Mouse (Mus musculus): ENCODE data around the gene Carhsp1. TPM values are rescaled to one million over a fixed set of nuclear protein-coding genes. Genes with fewer than 3 reads are reported as not detected.

Carhsp1 gene
- total RNA-seq, 4 experiments from 2014 or later: 47.3 to 133 (median 83.9) TPM

GRCm38 (mm10) chr16:8674165-8674564 lies 2.2 kb upstream of the Carhsp1 start:
- no peak for DNase-seq

DNA sequence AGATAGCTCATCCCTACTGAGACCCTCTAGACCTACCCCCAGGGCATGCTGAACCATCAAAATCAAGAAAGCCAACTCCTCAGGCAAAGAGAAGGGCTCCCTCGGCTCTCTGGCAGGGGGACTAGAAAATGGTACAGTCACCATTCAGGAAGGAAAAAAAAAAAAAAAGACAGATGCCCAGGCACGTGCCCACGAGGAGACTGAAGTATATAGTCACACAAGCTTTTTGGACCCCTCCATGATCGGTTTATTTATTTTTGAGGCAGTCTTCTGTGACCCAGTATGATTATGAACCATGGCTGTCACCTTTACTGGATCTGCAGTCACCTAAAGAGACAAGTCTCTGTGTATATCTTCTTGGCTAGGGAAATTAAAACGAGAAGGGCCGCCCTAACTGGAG lies 1.4 kb upstream of the Carhsp1 start:
- DNase-seq: no peak

- DNase-seq: no peak
These were observed 856 bp upstream of the Carhsp1 start for GRCm38 (mm10) chr16:8672811-8673210.

GRCm38 (mm10) chr16:8672350-8672687 lies 364 bp upstream of the Carhsp1 start:
- no peak for DNase-seq

DNA sequence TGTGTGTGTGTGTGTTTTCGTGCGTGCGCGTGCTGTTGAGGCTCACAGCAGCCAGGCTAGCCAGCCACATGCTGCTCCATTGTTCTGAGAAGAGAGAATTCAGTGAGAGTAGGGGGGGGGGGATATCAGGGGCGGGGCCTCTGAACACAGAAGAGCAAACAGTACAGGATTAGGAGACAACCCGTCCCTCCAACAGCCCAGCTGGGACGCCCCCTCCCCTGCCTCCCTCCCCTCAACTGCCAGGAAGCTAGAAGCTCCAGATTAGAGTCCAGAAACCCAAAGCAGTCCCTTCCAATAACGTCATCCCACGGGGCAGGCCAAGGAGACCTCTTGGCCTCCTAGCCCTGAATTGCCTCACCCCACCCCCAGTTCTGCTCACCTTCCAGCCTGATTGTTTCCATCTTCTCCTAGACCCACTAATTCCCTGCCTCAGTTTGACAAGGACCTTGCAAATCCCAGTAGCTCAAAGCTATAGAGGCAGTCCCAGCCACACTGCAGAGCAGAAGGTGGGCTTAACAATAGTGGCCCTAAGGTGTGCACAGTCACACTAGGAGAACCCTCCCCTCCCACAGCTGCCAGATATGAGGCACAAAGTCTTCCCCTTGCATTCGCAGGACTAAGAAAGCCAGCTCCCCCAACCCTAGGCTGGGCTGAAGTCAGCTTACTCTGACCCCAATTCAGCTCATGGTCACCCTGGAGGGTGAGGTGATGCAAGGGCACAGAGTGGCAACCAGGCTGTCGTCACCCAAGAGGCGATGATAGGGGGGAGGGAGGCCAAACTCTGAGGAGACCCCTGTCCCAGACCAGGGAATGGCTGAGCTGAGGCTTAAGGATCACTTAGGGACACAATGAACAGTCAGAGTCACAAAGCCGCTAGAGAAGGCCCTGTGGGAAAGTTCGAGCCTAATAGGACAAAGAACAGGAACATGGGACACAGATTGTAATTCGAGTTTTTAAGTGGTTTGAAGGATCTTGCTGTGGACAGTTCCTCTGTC lies 1.6 kb downstream of the Carhsp1 start:
- DNase-seq: peak; percentile 57

DNA sequence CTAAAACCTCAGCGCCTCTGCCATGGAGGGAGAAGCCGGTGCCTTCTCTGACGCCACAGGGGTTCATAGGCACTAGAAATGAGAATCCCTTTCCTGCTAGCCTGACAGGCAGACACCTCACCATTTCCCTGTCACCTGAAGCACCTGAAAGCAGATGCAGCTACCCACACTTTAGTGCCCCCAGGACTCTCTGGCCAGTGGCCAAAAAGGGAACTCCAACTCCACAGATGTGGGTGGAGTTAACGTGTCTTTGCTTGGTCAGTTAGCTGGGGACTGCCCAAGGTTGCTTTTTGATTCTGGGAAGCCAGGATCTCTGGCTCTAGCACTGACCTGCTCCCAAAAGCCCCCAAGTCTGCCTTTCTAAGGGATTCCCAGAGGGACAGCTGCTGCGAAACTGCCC lies 2.5 kb downstream of the Carhsp1 start:
- DNase-seq: no peak

- no peak for DNase-seq
These were observed 3.6 kb downstream of the Carhsp1 start for GRCm38 (mm10) chr16:8668386-8668785.

DNA sequence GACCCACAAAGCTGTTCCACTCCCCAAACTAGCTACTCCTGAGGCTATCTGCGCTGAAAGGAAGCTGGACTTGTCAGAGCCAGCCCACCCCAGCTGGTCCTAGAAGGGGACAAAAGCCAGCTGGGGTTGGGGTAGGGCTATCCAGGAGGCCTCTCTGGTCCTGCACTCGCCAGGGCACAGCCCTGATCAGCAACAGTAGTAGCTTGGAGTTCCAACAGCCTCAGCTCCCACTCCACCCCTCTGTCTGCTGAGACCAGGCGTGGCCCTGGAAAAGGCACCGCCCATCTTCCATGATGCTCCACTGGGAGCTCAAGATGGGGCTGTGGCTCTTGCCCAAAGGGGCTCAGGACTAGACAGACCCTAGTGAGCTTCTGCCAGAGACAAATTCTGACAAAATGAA lies 4.1 kb downstream of the Carhsp1 start:
- no peak for DNase-seq

DNA sequence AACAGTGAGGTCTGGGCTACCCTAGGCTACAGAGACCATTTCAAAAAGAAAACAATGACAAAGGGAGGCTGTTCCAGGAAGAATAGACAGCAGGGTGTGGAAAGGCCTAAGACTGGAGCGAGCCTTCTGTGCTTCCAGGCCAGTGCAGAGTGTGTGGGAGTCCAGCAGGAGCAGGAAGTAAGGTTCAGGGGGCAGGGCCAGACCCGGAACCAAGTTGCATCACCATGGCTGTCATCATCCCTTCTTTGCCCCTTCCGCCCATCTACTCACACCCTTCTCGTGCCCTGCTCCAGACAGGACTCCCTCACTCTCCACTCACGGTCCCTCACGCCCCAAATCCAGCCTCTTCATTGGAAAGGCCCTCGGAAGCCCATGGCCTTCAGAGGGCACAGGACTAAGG lies 4.7 kb downstream of the Carhsp1 start:
- DNase-seq: no peak

GRCm38 (mm10) chr16:8666452-8666851 lies 5.5 kb downstream of the Carhsp1 start:
- peak; percentile 73 for DNase-seq

DNA sequence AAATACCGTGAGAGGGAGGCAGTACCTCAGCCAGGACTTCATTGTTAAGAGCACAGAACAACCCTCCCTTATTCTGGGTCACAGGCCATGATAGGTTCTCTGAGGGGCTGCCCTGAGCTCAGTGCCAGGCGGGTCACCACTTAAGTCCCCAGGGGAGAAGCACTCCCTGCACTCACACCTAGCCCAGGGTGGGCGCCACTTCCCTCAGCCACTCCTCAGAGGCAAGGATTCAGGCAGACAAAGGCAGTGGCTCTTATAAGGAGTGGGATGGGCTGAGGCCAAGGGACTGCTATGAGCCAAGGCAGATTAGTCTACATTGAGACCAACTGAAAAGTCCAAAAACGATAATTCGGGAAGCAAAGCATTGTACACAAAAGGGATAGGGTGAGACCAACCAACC lies 6.6 kb downstream of the Carhsp1 start:
- DNase-seq: no peak

- no peak for DNase-seq
These were observed 8.1 kb downstream of the Carhsp1 start for GRCm38 (mm10) chr16:8663606-8664539.

DNA sequence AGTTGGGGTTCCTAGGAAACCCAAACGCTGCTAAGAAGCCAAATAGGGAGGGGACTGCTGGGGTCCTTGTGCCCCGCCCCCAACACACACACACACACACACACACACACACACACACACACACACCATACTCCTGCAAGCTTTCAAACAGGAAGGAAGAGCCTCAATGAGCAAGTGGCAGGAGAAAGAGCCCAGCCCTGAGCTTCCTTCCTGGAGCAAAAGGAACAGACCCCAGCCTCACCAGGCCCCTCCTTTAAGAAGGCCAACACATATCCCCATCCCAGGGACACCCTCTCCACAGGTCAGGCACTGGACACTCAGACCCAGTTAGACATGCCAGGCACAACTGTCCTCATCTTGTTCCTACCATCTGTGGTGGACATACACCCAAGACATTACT lies 8.9 kb downstream of the Carhsp1 start:
- no peak for DNase-seq

GRCm38 (mm10) chr16:8658764-8659163 lies 13.2 kb downstream of the Carhsp1 start:
- no peak for DNase-seq

- DNase-seq: no peak
These were observed 13.6 kb downstream of the Carhsp1 start for GRCm38 (mm10) chr16:8658349-8658748.

DNA sequence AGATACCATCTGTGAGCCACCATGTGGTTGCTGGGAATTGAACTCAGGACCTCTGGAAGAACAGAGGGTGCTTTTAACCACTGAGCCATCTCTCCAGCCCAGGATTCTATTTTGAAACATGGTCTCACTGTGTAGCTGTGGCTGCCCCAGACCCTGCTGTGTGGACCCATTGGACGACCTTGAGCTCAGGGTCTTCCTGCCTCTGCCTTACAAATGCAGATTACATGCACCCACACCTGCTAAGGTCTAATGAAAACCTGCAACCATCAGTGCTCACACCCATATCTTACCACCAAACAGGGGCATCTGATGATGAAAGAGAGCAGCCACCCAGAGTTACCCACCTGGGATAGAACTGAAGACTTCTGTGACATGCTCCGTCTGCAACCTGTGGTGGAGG lies 15.7 kb downstream of the Carhsp1 start:
- no peak for DNase-seq

- DNase-seq: no peak
These were observed 16.4 kb downstream of the Carhsp1 start for GRCm38 (mm10) chr16:8655599-8655998.

DNA sequence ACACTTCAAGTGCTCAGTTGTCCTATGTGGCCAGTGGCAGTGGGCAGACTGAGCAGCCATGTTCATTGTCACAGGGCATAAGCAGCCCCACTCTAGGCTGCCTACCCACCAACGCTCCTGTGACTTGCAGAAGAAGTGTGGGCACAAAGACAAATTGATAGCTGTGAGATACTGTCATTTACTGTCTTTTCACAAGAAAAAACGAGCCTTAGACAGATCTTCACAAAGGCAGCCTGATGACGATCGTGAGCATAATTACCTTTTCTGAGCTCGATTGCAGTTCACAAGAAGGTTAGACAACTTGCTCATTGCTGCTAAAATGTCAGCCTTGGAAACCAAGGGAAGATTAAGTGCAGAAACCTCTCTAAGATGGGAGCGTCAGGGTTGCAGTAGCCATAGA lies 16.8 kb downstream of the Carhsp1 start:
- DNase-seq: no peak

DNA sequence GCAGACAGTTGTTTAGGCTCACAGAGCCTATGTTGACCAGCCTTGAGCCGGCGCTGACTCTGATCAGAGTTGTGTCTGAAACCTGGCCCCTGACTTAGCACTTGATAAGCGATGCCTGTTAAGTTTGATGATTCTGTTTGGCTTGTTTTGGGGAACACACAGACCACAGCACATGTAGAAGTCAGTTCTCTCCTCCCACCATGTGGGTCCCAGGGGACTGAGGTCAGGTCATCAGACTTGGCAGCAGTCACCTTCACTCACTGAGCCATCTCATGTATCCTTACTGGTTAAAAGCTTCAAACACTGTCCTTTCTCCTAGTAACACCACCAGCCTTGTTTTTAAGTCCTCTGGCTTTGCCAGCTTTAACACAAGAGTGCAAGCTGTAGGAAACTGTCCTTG lies 21.9 kb downstream of the Carhsp1 start:
- no peak for DNase-seq

DNA sequence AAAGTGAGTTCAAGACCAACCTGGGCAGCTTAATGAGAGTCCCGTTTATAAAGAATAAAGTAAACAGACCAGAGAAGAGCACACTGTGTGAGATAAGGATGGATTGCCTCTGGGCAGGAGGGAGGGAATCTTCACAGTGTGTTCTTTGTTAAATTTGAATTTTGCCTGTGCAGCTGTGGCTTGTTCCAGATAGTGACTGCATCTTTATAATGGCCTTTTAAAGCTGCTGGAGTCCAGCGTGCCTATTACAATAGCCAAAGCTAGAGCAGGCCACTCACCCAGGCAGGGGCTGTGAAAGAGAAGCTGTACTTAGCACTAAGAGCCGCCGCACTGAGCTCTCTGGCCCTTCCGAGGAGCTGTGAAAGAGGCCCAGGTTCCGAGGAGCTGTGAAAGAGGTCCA lies 26.4 kb downstream of the Carhsp1 start:
- no peak for DNase-seq

DNA sequence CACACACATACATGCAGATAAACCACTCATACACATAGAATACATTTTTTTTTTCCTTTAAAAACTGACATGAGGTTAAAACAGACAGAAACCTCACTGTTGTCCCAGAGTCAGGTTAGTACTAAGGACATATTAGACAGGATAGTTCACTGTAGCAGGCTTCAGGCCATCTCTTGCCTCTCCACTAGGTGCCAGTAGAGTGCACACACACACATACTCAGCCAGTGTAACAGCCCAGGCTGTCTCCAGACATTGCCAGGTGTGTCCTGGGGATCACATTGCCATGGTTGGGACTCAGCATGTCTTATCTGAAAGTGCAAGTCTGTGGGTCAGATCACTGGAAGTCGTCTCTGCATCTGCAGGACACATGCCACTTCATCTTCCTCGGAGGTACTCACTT lies 28.1 kb downstream of the Carhsp1 start:
- DNase-seq: no peak

GRCm38 (mm10) chr16:8639466-8640191 lies 32.3 kb downstream of the Carhsp1 start:
- DNase-seq: no peak

DNA sequence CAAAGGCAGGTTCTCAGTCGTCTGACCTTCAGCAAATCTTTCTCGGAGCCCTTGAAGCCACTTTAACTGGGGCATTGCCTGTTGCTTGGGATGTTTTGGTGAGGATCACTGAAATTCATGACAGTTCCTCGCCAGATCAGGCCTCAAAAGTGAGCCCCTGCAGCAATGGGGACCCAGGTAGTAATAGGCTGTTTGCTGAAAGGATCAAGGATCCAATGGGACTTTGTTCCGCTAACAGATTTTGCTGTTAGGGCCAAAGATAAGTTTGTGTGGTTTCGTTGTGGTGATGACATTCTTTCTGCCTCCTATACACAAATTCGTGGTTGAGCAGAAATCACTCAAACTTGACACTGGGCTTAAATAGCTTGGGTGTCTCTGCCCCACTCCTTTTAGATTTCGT lies 33.8 kb downstream of the Carhsp1 start:
- DNase-seq: no peak
